Mouse (Mus musculus) midbrain, embryonic 12.5 days (tissue): ENCODE data around the gene I830077J02Rik. TPM values are rescaled to one million over a fixed set of nuclear protein-coding genes. Genes with fewer than 3 reads are reported as not detected.
"Not testable (repeated sequence)": the region's sequence is repeated elsewhere in the genome, so short reads cannot be mapped to it uniquely, and the experiment has no call there.

ENCODE experiments used
- ATAC-seq: fragments of 200-750 bp; cut with Nextera tagmentation; 2 replicates; pipeline ENCODE4 v1.8.0; 2017; ENCODE audit warnings: low read depth, moderate TSS enrichment, moderate library complexity; ENCODE audit not compliant: low FRiP score
- H3K27ac ChIP-seq: fragments of 300-500 bp; sonication (generic); replicated peaks from 2 replicates; pipeline ENCODE4 v1.5.1; 2016; ENCODE audit warnings: mild to moderate bottlenecking
- H3K27me3 ChIP-seq: fragments of 300-500 bp; sonication (generic); 2 replicates; pipeline ENCODE4 v1.6.1; 2016; ENCODE audit warnings: mild to moderate bottlenecking
- H3K36me3 ChIP-seq: fragments of 300-500 bp; sonication (generic); 2 replicates; pipeline ENCODE4 v1.6.1; 2016
- H3K4me1 ChIP-seq: fragments of 300-500 bp; sonication (generic); 2 replicates; pipeline ENCODE4 v1.6.1; 2016
- H3K4me2 ChIP-seq: fragments of 300-500 bp; sonication (generic); replicated peaks from 2 replicates; pipeline ENCODE4 v1.6.1; 2016; ENCODE audit warnings: mild to moderate bottlenecking, moderate library complexity
- H3K4me3 ChIP-seq: fragments of 300-500 bp; sonication (generic); 2 replicates; pipeline ENCODE4 v1.5.1; 2016; ENCODE audit warnings: mild to moderate bottlenecking
- H3K9ac ChIP-seq: fragments of 300-500 bp; sonication (generic); replicated peaks from 2 replicates; pipeline ENCODE4 v1.6.1; 2016; ENCODE audit warnings: mild to moderate bottlenecking, moderate library complexity
- H3K9me3 ChIP-seq: fragments of 300-500 bp; sonication (generic); 2 replicates; pipeline ENCODE4 v1.6.1; 2016; ENCODE audit warnings: mild to moderate bottlenecking
- WGBS: fragments of 180-500 bp; shearing (Covaris S2); methylation state at CpG from one replicate; pipeline ENCODE4 v1.1.7; 2016; 5-methylcytosine and 5-hydroxymethylcytosine counted together
- polyA plus RNA-seq: library from polyadenylated mRNA; unstranded; fragments of >200 nt; fragmentation: Nextera tagmentation; extraction: Ambion mirVana; gene quantifications from 2 replicates; pipeline ENCODE4 v1.2.1, GENCODE M21; 2016

I830077J02Rik gene
- polyA plus RNA-seq, 1 experiment from 2014 or later: 0.41 TPM

- ATAC-seq, H3K4me3 ChIP-seq, H3K36me3 ChIP-seq, H3K4me2 ChIP-seq, H3K27me3 ChIP-seq, H3K9me3 ChIP-seq, H3K27ac ChIP-seq, H3K4me1 ChIP-seq, H3K9ac ChIP-seq: not testable (repeated sequence)
Observed at GRCm38 (mm10) chr3:105916455-105916854, 16.0 kb downstream of the I830077J02Rik start.

DNA sequence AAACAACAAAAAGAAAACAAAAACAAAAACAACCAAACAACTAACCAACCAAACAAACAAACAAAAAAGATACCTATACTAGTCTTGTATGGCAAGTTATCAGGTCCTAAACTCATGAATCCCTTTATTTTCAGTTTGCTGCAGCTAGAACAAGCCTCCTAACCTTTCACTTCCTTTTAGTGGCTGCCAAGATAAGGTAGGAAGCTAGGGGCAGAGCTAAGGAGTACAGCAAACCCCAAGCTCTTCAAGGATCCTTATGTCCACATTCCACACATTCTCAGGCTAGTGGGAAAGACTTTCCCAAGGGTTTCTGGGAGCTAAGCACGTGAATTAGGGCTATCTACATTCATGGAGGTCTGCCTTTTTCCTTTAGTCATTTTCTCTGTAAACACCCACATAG, 17.2 kb downstream of the I830077J02Rik start:
- no peak overlapping the region for H3K9ac ChIP-seq
- H3K27ac ChIP-seq: no peak overlapping the region
- H3K4me3 ChIP-seq: no peak overlapping the region
- no peaks in the 10 kb centered on the region for H3K9me3 ChIP-seq
- no peak overlapping the region for H3K4me2 ChIP-seq
- H3K36me3 ChIP-seq: no peaks in the 10 kb centered on the region
- H3K27me3 ChIP-seq: no peaks in the 10 kb centered on the region
- WGBS: 46% methylated on average over 1 of the region's 1 CpGs
- ATAC-seq: no peak
- H3K4me1 ChIP-seq: no peaks in the 10 kb centered on the region

GRCm38 (mm10) chr3:105913839-105914681, 18.4 kb downstream of the I830077J02Rik start:
- WGBS: 76% methylated on average over 10 of the region's 10 CpGs
- H3K4me2 ChIP-seq: no peak overlapping the region
- H3K9ac ChIP-seq: no peak overlapping the region
- H3K9me3 ChIP-seq: no peaks in the 10 kb centered on the region
- H3K4me1 ChIP-seq: no peaks in the 10 kb centered on the region
- H3K27ac ChIP-seq: no peak overlapping the region
- no peak overlapping the region for H3K4me3 ChIP-seq
- no peaks in the 10 kb centered on the region for H3K36me3 ChIP-seq
- ATAC-seq: no peak
- no peaks in the 10 kb centered on the region for H3K27me3 ChIP-seq

GRCm38 (mm10) chr3:105912097-105912880, 20.2 kb downstream of the I830077J02Rik start:
- Histone ChIP-seq H3K9ac (no peak overlapping the region), H3K4me1 (no peaks in the 10 kb centered on the region), H3K27ac (no peak overlapping the region), H3K36me3 (no peaks in the 10 kb centered on the region), H3K27me3 (no peaks in the 10 kb centered on the region), H3K4me3 (no peak overlapping the region), H3K4me2 (no peak overlapping the region), H3K9me3 (no peaks in the 10 kb centered on the region)
- no peak for ATAC-seq
- 86% methylated on average over 9 of the region's 9 CpGs for WGBS

DNA sequence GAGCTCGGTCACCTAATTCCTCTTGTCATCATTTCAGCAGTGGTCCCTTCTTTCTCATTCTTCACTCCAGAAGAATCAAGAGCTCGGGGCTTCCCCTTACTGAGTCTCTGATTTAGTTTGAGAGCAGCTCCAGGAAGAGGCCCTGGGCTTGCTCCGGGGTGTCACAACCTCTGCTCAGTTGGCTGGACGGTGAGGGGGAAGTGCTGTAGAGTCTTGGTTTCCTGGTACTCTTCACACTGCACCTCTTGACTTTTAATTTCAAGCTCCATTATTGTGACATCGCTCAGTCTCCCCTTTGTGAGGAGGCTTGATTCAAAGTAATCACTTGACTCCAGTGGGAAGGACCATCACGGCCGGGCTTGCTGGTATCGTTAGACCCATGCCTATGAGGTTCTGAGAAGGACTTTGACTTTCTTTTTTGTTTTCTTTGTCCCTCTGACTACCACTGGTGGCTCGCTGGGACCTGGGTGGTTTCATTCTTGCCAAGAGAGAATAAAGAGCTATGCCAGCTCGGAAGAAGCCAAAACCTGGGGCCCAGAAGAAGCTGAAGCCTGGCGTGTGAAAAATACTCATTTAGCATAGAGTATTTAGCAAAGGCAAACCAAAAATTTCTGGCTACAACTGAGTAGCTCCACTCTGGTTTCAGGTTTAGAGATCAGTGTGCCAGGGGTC, 21.8 kb downstream of the I830077J02Rik start:
- Histone ChIP-seq H3K4me3 (no peak overlapping the region), H3K9me3 (no peaks in the 10 kb centered on the region), H3K27me3 (no peaks in the 10 kb centered on the region), H3K36me3 (no peaks in the 10 kb centered on the region), H3K27ac (no peak overlapping the region), H3K4me2 (no peak overlapping the region), H3K4me1 (no peaks in the 10 kb centered on the region), H3K9ac (no peak overlapping the region)
- WGBS: 84% methylated on average over 11 of the region's 11 CpGs
- no peak for ATAC-seq

- Histone ChIP-seq H3K4me2 (no peak overlapping the region), H3K4me3 (no peak overlapping the region), H3K4me1 (no peaks in the 10 kb centered on the region), H3K27me3 (no peaks in the 10 kb centered on the region), H3K27ac (no peak overlapping the region), H3K9ac (no peak overlapping the region), H3K36me3 (no peaks in the 10 kb centered on the region), H3K9me3 (no peaks in the 10 kb centered on the region)
- 92% methylated on average over 4 of the region's 4 CpGs for WGBS
- no peak for ATAC-seq
Observed at GRCm38 (mm10) chr3:105908976-105909375, 23.5 kb downstream of the I830077J02Rik start.

- Histone ChIP-seq H3K27me3 (no peaks in the 10 kb centered on the region), H3K4me2 (no peak overlapping the region), H3K36me3 (no peaks in the 10 kb centered on the region), H3K9me3 (no peaks in the 10 kb centered on the region), H3K27ac (no peak overlapping the region), H3K4me3 (no peak overlapping the region), H3K9ac (no peak overlapping the region), H3K4me1 (no peaks in the 10 kb centered on the region)
- WGBS: 45% methylated on average over 9 of the region's 9 CpGs
- no peak for ATAC-seq
Observed at GRCm38 (mm10) chr3:105907956-105908655, 24.4 kb downstream of the I830077J02Rik start.

- Histone ChIP-seq H3K27me3 (no peaks in the 10 kb centered on the region), H3K4me1 (no peaks in the 10 kb centered on the region), H3K4me2 (no peak overlapping the region), H3K9me3 (no peaks in the 10 kb centered on the region), H3K4me3 (no peak overlapping the region), H3K9ac (no peak overlapping the region), H3K27ac (no peak overlapping the region), H3K36me3 (no peaks in the 10 kb centered on the region)
- 90% methylated on average over 9 of the region's 9 CpGs for WGBS
- no peak for ATAC-seq
Observed at GRCm38 (mm10) chr3:105904721-105905120, 27.7 kb downstream of the I830077J02Rik start.

GRCm38 (mm10) chr3:105904213-105904612, 28.3 kb downstream of the I830077J02Rik start:
- Histone ChIP-seq H3K9me3 (no peaks in the 10 kb centered on the region), H3K27me3 (no peaks in the 10 kb centered on the region), H3K9ac (no peak overlapping the region), H3K4me1 (no peaks in the 10 kb centered on the region), H3K36me3 (no peaks in the 10 kb centered on the region), H3K4me2 (no peak overlapping the region), H3K4me3 (no peak overlapping the region), H3K27ac (no peak overlapping the region)
- WGBS: 90% methylated on average over 4 of the region's 4 CpGs
- ATAC-seq: no peak

GRCm38 (mm10) chr3:105901468-105901867, 31.0 kb downstream of the I830077J02Rik start:
- H3K4me2 ChIP-seq: no peak overlapping the region
- no peak for ATAC-seq
- no peak overlapping the region for H3K4me3 ChIP-seq
- H3K27me3 ChIP-seq: no peaks in the 10 kb centered on the region
- no peaks in the 10 kb centered on the region for H3K9me3 ChIP-seq
- WGBS: 80% methylated on average over 4 of the region's 4 CpGs
- no peaks in the 10 kb centered on the region for H3K36me3 ChIP-seq
- H3K27ac ChIP-seq: no peak overlapping the region
- no peaks in the 10 kb centered on the region for H3K4me1 ChIP-seq
- no peak overlapping the region for H3K9ac ChIP-seq

- no peak overlapping the region for H3K4me2 ChIP-seq
- WGBS: 82% methylated on average over 3 of the region's 3 CpGs
- no peaks in the 10 kb centered on the region for H3K36me3 ChIP-seq
- no peak for ATAC-seq
- H3K9me3 ChIP-seq: no peaks in the 10 kb centered on the region
- no peak overlapping the region for H3K4me3 ChIP-seq
- no peak overlapping the region for H3K27ac ChIP-seq
- no peaks in the 10 kb centered on the region for H3K4me1 ChIP-seq
- H3K27me3 ChIP-seq: no peaks in the 10 kb centered on the region
- no peak overlapping the region for H3K9ac ChIP-seq
Observed at GRCm38 (mm10) chr3:105900716-105901115, 31.7 kb downstream of the I830077J02Rik start.
